Mouse (Mus musculus): ENCODE measurements at regions not wholly inside any gene's neighbourhood (a gene's known extent, or its start where the extent isn't known, plus 50 kb on each side); places are given as distances from the start of the nearest gene placed in this dataset.

- no peak for DNase-seq (ENCODE audit: low read depth, low spot score)
Measured at GRCm38 (mm10) chr8:89755951-89756350, 592.2 kb downstream of the Tox3 start.

GRCm38 (mm10) chr8:89751201-89751600, 596.9 kb downstream of the Tox3 start:
- no peak for DNase-seq (ENCODE audit: low read depth, low spot score)

- DNase-seq (ENCODE audit: low read depth, low spot score) = no peak
Measured at GRCm38 (mm10) chr8:89747726-89748125, 600.4 kb downstream of the Tox3 start.

- no peak for DNase-seq (ENCODE audit: low read depth, low spot score)
Measured at GRCm38 (mm10) chr8:89744267-89745028, 603.7 kb downstream of the Tox3 start.

- no peak for DNase-seq (ENCODE audit: low read depth, low spot score)
Measured at GRCm38 (mm10) chr8:89738657-89739056, 609.5 kb downstream of the Tox3 start.

GRCm38 (mm10) chr8:89737636-89738035, 610.5 kb downstream of the Tox3 start:
- no peak for DNase-seq (ENCODE audit: low read depth, low spot score)

- DNase-seq (ENCODE audit: low read depth, low spot score) = no peak
Measured at GRCm38 (mm10) chr8:89727252-89727651, 620.9 kb downstream of the Tox3 start.

- DNase-seq (ENCODE audit: low read depth, low spot score) = no peak
Measured at GRCm38 (mm10) chr8:89721684-89722305, 626.3 kb downstream of the Tox3 start.

- DNase-seq (ENCODE audit: low read depth, low spot score) = no peak
Measured at GRCm38 (mm10) chr8:89713880-89714279, 634.3 kb downstream of the Tox3 start.

GRCm38 (mm10) chr8:89707341-89707928, 640.7 kb downstream of the Tox3 start:
- no peak for DNase-seq (ENCODE audit: low read depth, low spot score)

- no peak for DNase-seq (ENCODE audit: low read depth, low spot score)
Measured at GRCm38 (mm10) chr8:89685696-89686095, 641.7 kb upstream of the Sall1 start.

GRCm38 (mm10) chr8:89680937-89681336, 637.0 kb upstream of the Sall1 start:
- DNase-seq (ENCODE audit: low read depth, low spot score) = no peak

- DNase-seq (ENCODE audit: low read depth, low spot score) = no peak
Measured at GRCm38 (mm10) chr8:89680341-89680740, 636.4 kb upstream of the Sall1 start.

GRCm38 (mm10) chr8:89679551-89679950, 635.6 kb upstream of the Sall1 start:
- DNase-seq (ENCODE audit: low read depth, low spot score) = no peak

GRCm38 (mm10) chr8:89677266-89677665, 633.3 kb upstream of the Sall1 start:
- no peak for DNase-seq (ENCODE audit: low read depth, low spot score)

- DNase-seq (ENCODE audit: low read depth, low spot score) = no peak
Measured at GRCm38 (mm10) chr8:89673911-89674310, 629.9 kb upstream of the Sall1 start.

- DNase-seq (ENCODE audit: low read depth, low spot score) = no peak
Measured at GRCm38 (mm10) chr8:89672631-89673030, 628.7 kb upstream of the Sall1 start.

- no peak for DNase-seq (ENCODE audit: low read depth, low spot score)
Measured at GRCm38 (mm10) chr8:89664911-89665689, 621.1 kb upstream of the Sall1 start.

- no peak for DNase-seq (ENCODE audit: low read depth, low spot score)
Measured at GRCm38 (mm10) chr8:89663859-89664258, 619.9 kb upstream of the Sall1 start.

- DNase-seq (ENCODE audit: low read depth, low spot score) = no peak
Measured at GRCm38 (mm10) chr8:89658998-89659944, 615.3 kb upstream of the Sall1 start.

- DNase-seq (ENCODE audit: low read depth, low spot score) = no peak
Measured at GRCm38 (mm10) chr8:89655369-89655768, 611.4 kb upstream of the Sall1 start.
